Mouse (Mus musculus): ENCODE data around the gene Pcyt2. TPM values are rescaled to one million over a fixed set of nuclear protein-coding genes. Genes with fewer than 3 reads are reported as not detected.

The Pcyt2 gene
- 120 and 142 TPM in 2 replicates for total RNA-seq (2014; rRNA removed)
- 125 and 143 TPM in 2 replicates for polyA plus RNA-seq (2015; fragmentation: Nextera tagmentation; extraction: Ambion mirVana)

DNA sequence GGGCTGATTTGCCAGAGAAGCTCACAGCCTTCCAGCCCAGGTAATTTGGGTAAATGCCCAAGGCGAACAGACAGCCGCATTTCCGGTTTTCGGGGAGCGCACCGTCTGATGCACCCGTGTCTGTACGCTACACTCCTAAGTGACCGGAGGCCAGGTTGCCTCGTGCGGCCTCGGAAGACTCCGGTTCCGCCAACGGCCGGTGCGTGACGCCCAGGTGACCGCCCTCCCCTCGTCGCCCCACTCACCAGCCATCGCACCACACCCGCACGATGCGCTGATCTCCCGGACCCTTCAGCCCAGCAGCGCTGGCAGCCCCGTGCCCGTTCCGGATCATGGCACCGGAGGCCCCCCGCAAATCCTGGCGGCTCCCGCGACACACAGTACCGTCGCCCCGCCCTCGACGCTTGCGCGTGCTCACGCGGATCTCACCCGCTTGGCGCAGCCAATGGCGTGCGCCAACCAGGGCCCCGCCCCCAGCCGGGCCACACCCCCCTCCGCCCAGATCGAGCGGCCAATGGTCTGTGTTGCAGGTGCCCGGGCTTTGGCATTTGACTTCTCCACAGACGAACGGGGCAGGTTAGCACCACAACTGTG is at the start of gene Pcyt2:
Gene Pcyt2, minus strand, starts transcription at position 418 of the 594 bp plus-strand sequence.
- H3K9ac ChIP-seq (replicated peaks; ENCODE audit: low read length): peak within 1 kb of the TSS; percentile 77
- H3K4me1 ChIP-seq (ENCODE audit: insufficient read depth, low read length): peaks cover 8% of the 10 kb centered on the region; the same call in 1 of the 2 replicates
- ATAC-seq (peak; percentile 95), DNase-seq (ENCODE audit: low spot score) (peak; percentile 97)
- H3K4me3 ChIP-seq (ENCODE audit: low read length): peak within 1 kb of the TSS; percentile 82
- no peaks in the 10 kb centered on the region for H3K9me3 ChIP-seq (ENCODE audit: low read length)
- no peaks in the 10 kb centered on the region for H3K27me3 ChIP-seq (ENCODE audit: insufficient read depth, low read length)
- peaks cover 36% of the 10 kb centered on the region; the same call in 1 of the 2 replicates for H3K36me3 ChIP-seq (ENCODE audit: insufficient read depth, low read length)
- H3K27ac ChIP-seq: peak within 1 kb of the TSS; percentile 91
- peak within 1 kb of the TSS; percentile 85 for H3K4me2 ChIP-seq (ENCODE audit: low read depth, low read length)
- TF ChIP-seq CTCF (IDR thresholded peaks at IDR 0.05; ENCODE audit: low read depth): peak; percentile 12; the same call in 1 of the 2 replicates
- under 1% methylated on average over 56 of the region's 56 CpGs for WGBS

DNA sequence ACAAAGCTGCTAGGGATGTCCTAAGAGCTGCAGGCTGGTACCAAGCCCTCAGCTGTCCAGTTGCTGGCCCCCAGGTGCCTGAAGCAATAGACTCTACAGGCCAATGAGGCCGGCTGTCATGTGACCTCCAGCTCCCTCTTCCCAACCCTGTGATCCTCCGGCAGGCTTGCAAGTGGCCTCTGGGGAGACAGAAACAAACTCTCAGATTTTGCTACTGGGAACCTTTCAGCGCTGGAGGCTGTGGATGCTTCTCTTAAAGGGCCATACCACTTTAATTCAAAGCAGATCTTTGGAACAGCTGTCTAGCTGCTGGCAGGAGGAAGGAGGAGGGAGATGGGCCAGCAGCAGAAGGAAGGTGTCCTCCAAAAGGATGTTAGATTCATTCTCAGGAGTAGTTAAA is 48.9 kb upstream of the Pcyt2 start:
- Histone ChIP-seq H3K27ac (no peak overlapping the region), H3K36me3 (ENCODE audit: insufficient read depth, low read length) (no peaks in the 10 kb centered on the region), H3K27me3 (ENCODE audit: insufficient read depth, low read length) (peaks cover 18% of the 10 kb centered on the region; the same call in 1 of the 2 replicates), H3K4me1 (ENCODE audit: insufficient read depth, low read length) (no peaks in the 10 kb centered on the region), H3K9me3 (ENCODE audit: low read length) (no peaks in the 10 kb centered on the region), H3K4me2 (ENCODE audit: low read depth, low read length) (no peak overlapping the region), H3K4me3 (ENCODE audit: low read length) (no peak overlapping the region), H3K9ac (replicated peaks; ENCODE audit: low read length) (no peak overlapping the region)
- WGBS: 10% methylated on average over 3 of the region's 3 CpGs
- no peak for TF ChIP-seq CTCF (IDR thresholded peaks at IDR 0.05; ENCODE audit: low read depth)
- DNase-seq (ENCODE audit: low spot score) (no peak), ATAC-seq (no peak)

DNA sequence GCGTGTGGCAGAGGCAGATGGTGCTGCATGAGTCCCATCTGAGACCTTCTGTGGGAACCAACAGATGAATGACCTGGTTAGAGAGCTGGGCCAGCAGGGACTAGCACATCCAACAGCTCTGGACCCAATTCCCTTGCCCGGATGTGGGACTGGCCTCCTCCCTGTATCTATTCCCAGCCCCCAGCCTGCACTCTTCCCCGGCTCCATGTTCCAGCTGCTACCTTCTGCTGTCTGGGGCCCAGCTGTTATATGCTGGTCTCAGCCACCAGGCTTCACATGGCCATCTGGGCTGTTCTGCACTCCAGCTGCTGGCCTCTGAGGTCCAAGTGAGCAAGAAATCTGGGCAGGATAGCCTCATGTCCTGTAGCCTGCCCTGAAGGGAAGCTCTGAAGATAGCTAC is 47.7 kb upstream of the Pcyt2 start:
- Histone ChIP-seq H3K4me3 (ENCODE audit: low read length) (no peak overlapping the region), H3K27me3 (ENCODE audit: insufficient read depth, low read length) (peaks cover 30% of the 10 kb centered on the region), H3K9me3 (ENCODE audit: low read length) (no peaks in the 10 kb centered on the region), H3K4me1 (ENCODE audit: insufficient read depth, low read length) (no peaks in the 10 kb centered on the region), H3K4me2 (ENCODE audit: low read depth, low read length) (no peak overlapping the region), H3K27ac (no peak overlapping the region), H3K9ac (replicated peaks; ENCODE audit: low read length) (no peak overlapping the region), H3K36me3 (ENCODE audit: insufficient read depth, low read length) (no peaks in the 10 kb centered on the region)
- ATAC-seq (no peak), DNase-seq (ENCODE audit: low spot score) (no peak)
- 68% methylated on average over 3 of the region's 3 CpGs for WGBS
- no peak for TF ChIP-seq CTCF (IDR thresholded peaks at IDR 0.05; ENCODE audit: low read depth)

- Histone ChIP-seq H3K4me2 (ENCODE audit: low read depth, low read length) (no peak overlapping the region), H3K27me3 (ENCODE audit: insufficient read depth, low read length) (peaks cover 47% of the 10 kb centered on the region), H3K27ac (no peak overlapping the region), H3K4me3 (ENCODE audit: low read length) (no peak overlapping the region), H3K9me3 (ENCODE audit: low read length) (no peaks in the 10 kb centered on the region), H3K9ac (replicated peaks; ENCODE audit: low read length) (no peak overlapping the region), H3K4me1 (ENCODE audit: insufficient read depth, low read length) (no peaks in the 10 kb centered on the region), H3K36me3 (ENCODE audit: insufficient read depth, low read length) (no peaks in the 10 kb centered on the region)
- DNase-seq (ENCODE audit: low spot score) (no peak), ATAC-seq (no peak)
- no peak for TF ChIP-seq CTCF (IDR thresholded peaks at IDR 0.05; ENCODE audit: low read depth)
- 58% methylated on average over 5 of the region's 5 CpGs for WGBS
These were observed 46.0 kb upstream of the Pcyt2 start for GRCm38 (mm10) chr11:120663714-120664113.

DNA sequence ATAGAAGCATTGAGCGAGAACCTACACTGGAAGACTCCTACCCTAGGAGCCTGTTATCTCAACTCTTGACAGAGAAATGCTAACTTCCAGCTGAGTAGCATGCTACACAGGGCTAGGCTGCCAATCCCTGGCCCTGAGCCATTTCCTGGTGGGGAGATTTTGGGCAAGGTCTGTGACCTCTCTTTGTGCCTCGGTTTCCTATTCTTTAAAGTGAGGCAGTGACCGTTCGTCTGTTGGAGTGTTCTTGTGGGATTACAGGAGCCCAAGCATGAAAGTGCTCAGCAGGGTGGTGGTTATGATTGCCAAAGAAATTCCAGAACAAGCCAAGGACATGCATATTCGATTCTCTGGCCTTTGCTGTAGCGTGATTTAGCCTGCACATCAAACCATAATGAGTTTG is 45.0 kb upstream of the Pcyt2 start:
- DNase-seq (ENCODE audit: low spot score) (no peak), ATAC-seq (no peak)
- Histone ChIP-seq H3K27ac (no peak overlapping the region), H3K4me1 (ENCODE audit: insufficient read depth, low read length) (no peaks in the 10 kb centered on the region), H3K36me3 (ENCODE audit: insufficient read depth, low read length) (no peaks in the 10 kb centered on the region), H3K9me3 (ENCODE audit: low read length) (no peaks in the 10 kb centered on the region), H3K4me3 (ENCODE audit: low read length) (no peak overlapping the region), H3K4me2 (ENCODE audit: low read depth, low read length) (no peak overlapping the region), H3K27me3 (ENCODE audit: insufficient read depth, low read length) (peaks cover 57% of the 10 kb centered on the region), H3K9ac (replicated peaks; ENCODE audit: low read length) (no peak overlapping the region)
- 34% methylated on average over 6 of the region's 6 CpGs for WGBS
- TF ChIP-seq CTCF (IDR thresholded peaks at IDR 0.05; ENCODE audit: low read depth): no peak

- no peaks in the 10 kb centered on the region for H3K36me3 ChIP-seq (ENCODE audit: insufficient read depth, low read length)
- ATAC-seq: no peak
- TF ChIP-seq CTCF (IDR thresholded peaks at IDR 0.05; ENCODE audit: low read depth): no peak
- H3K4me1 ChIP-seq (ENCODE audit: insufficient read depth, low read length): no peaks in the 10 kb centered on the region
- under 1% methylated on average over 35 of the region's 35 CpGs for WGBS
- peaks cover 68% of the 10 kb centered on the region for H3K27me3 ChIP-seq (ENCODE audit: insufficient read depth, low read length)
- no peak within 1 kb of the TSS; the same call in 1 of the 2 replicates for H3K9ac ChIP-seq (replicated peaks; ENCODE audit: low read length)
- H3K4me2 ChIP-seq (ENCODE audit: low read depth, low read length): peak within 1 kb of the TSS; percentile 55
- DNase-seq (ENCODE audit: low spot score): no peak
- no peaks in the 10 kb centered on the region for H3K9me3 ChIP-seq (ENCODE audit: low read length)
- H3K4me3 ChIP-seq (ENCODE audit: low read length): peak within 1 kb of the TSS; percentile 32
- H3K27ac ChIP-seq: no peak within 1 kb of the TSS
These were observed 43.3 kb upstream of the Pcyt2 start, which contains the start of gene Notum for GRCm38 (mm10) chr11:120661076-120661460. Gene Notum, minus strand, starts transcription at chr11:120661175.
